Mouse (Mus musculus) E14TG2a.4 (cell line): ENCODE results near the gene Pga5.

ENCODE experiments used
- CTCF ChIP-seq: conservative IDR thresholded peaks from 2 replicates; pipeline ENCODE4 v1.5.1; 2014; ENCODE audit warnings: low read length
- NANOG ChIP-seq: IDR thresholded peaks from 2 replicates; pipeline ENCODE4 v1.6.1; 2014; ENCODE audit warnings: borderline replicate concordance, low read length, mixed read lengths
- POU5F1 ChIP-seq: IDR thresholded peaks from 2 replicates; pipeline ENCODE4 v1.6.1; 2014; ENCODE audit warnings: low read length, borderline replicate concordance

GRCm38 (mm10) chr19:10634106-10634871, 43.6 kb downstream of the Pga5 start, which contains the start of gene Vwce:
- no peak for TF ChIP-seq CTCF
- no peak for TF ChIP-seq NANOG
- TF ChIP-seq POU5F1: no peak
